Mouse (Mus musculus): Measurements from ENCODE around the gene Ltb4r2. TPM values are rescaled to one million over a fixed set of nuclear protein-coding genes. Genes with fewer than 3 reads are reported as not detected.

Ltb4r2 gene
- polyA plus RNA-seq, 1 experiment, result 2.6 TPM

DNA sequence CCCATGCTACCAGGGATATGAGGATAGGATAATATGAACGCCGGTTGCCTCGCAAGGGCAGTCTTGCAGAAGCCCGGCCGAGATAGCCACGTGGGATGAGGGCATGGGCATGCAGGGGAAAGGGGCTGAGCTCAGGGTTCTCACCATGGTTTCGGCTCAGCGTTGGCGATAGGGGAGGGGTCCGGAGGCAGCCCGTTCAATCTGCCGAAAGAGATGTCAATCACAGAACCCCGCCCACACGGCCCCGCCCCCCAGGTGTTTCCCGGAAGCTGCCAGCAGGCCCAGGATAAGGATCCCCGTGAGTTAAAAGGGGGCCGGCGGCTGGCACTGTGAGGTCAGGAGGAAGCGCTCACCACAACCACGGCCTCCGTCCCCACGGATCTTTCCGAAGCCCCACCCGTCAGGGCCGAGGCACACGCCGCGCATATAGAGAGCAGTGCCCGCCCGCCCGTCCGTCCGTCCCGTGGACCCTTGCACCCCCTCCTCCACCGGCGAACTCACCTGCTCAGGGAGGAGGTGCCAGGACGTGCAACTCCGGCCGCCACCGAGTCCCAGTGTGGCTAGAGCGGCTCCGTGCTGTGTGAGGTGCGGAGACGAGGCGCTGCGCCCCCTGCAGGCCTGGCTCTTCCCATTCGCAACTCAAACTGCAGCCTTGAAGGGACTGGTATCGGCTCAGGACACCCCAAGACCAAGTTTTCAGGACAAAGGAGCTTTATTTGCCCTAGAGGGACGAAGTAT, 39.4 kb upstream of the Ltb4r2 start, which contains the start of gene Rabggta:
TSS of gene Rabggta (minus strand) at position 564 of the 738 bp plus-strand sequence.
- under 1% methylated on average over 50 of the region's 50 CpGs for WGBS
- Histone ChIP-seq H3K4me3 (replicated peaks; ENCODE audit: extremely low read depth, low read depth, low read length) (peak within 1 kb of the TSS; percentile 92), H3K4me1 (ENCODE audit: control insufficient read depth, insufficient read depth, low read length) (peaks cover 4% of the 10 kb centered on the region)
- peak; percentile 85 for TF ChIP-seq CTCF (IDR thresholded peaks at IDR 0.05; ENCODE audit: insufficient read depth, low read length)
- peak; percentile 53; the same call in 1 of the 2 replicates for TF ChIP-seq POLR2A (IDR thresholded peaks at IDR 0.05; ENCODE audit: borderline replicate concordance, extremely low read depth, low read depth, low read length)
- peak; percentile 89 for DNase-seq

- no peak for DNase-seq
- H3K4me3 ChIP-seq (replicated peaks; ENCODE audit: extremely low read depth, low read depth, low read length), result no peak overlapping the region
- 30% methylated on average over 8 of the region's 8 CpGs for WGBS
- no peak for TF ChIP-seq POLR2A (IDR thresholded peaks at IDR 0.05; ENCODE audit: borderline replicate concordance, extremely low read depth, low read depth, low read length)
- no peak for TF ChIP-seq CTCF (IDR thresholded peaks at IDR 0.05; ENCODE audit: insufficient read depth, low read length)
- peaks cover 4% of the 10 kb centered on the region for H3K4me1 ChIP-seq (ENCODE audit: control insufficient read depth, insufficient read depth, low read length)
Observed at GRCm38 (mm10) chr14:55722438-55722945, 38.7 kb upstream of the Ltb4r2 start.

DNA sequence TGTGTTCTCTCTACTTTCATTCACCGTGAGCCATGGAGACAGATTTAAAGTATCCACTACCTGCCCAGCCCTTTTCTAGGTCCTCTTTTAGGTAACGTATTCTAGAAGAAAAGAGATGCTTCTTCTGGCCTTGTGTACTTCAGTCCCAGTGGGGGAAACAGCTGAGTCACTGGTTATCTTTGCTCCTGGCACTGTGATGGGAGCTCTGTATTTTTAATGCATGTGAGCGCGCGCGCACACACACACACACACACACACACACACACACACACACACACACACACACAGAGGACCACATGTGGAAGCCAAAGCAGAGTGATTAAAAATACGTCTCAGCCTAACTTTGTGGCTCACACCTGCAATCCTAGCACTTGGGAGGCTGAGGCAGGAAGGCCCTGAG, 37.8 kb upstream of the Ltb4r2 start:
- Histone ChIP-seq H3K4me3 (replicated peaks; ENCODE audit: extremely low read depth, low read depth, low read length) (no peak overlapping the region), H3K4me1 (ENCODE audit: control insufficient read depth, insufficient read depth, low read length) (peaks cover 7% of the 10 kb centered on the region)
- 88% methylated on average over 7 of the region's 7 CpGs for WGBS
- TF ChIP-seq POLR2A (IDR thresholded peaks at IDR 0.05; ENCODE audit: borderline replicate concordance, extremely low read depth, low read depth, low read length) (no peak), CTCF (IDR thresholded peaks at IDR 0.05; ENCODE audit: insufficient read depth, low read length) (no peak)
- no peak for DNase-seq

- no peak for DNase-seq
- H3K4me3 ChIP-seq (replicated peaks; ENCODE audit: extremely low read depth, low read depth, low read length), result no peak overlapping the region
- TF ChIP-seq POLR2A (IDR thresholded peaks at IDR 0.05; ENCODE audit: borderline replicate concordance, extremely low read depth, low read depth, low read length), result no peak
- no peak for TF ChIP-seq CTCF (IDR thresholded peaks at IDR 0.05; ENCODE audit: insufficient read depth, low read length)
- H3K4me1 ChIP-seq (ENCODE audit: control insufficient read depth, insufficient read depth, low read length), result peaks cover 9% of the 10 kb centered on the region
- WGBS, result 16% methylated on average over 8 of the region's 8 CpGs
Observed at GRCm38 (mm10) chr14:55724411-55724871, 36.8 kb upstream of the Ltb4r2 start.

- peaks cover 9% of the 10 kb centered on the region for H3K4me1 ChIP-seq (ENCODE audit: control insufficient read depth, insufficient read depth, low read length)
- no peak for TF ChIP-seq CTCF (IDR thresholded peaks at IDR 0.05; ENCODE audit: insufficient read depth, low read length)
- no peak for TF ChIP-seq POLR2A (IDR thresholded peaks at IDR 0.05; ENCODE audit: borderline replicate concordance, extremely low read depth, low read depth, low read length)
Observed at GRCm38 (mm10) chr14:55726261-55726660, 35.0 kb upstream of the Ltb4r2 start.

DNA sequence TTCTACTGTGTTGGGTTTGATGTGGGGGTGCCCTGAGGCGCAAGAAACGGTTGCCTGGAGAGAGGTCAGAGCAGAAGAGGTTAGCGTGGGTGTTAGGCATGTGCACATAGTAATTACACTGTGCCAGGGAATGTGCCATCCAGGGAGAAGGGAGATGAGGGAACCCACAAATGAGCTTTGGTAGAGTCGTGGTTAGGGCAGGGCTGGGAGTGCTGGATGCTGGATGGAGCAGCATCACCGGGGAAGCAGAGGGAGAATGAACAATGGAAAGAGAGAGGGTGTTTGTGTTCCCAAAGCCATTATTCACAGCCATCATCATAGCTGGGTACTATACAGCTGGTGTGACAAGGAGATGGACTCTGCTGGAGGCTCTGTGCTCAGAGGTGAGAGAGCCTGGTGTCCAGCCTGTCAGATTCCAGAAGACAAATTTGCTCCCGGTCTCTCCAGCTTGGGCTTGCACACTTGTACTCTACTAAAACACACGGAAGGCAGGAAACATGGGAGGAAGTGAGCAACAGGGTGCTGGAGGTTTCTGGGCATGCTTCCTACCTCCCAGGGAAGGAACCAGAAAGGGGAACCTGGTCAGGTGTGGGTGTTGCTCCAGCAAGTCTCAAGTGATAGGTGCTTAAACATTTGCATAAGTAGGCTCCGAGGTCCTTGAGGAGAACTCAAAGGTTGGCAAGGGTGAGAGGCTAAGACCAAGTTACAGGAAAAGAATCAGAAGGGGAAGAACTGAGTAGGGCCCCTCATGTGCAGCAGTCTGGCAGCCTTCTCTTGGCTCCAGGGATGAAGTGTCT, 33.1 kb upstream of the Ltb4r2 start:
- no peak for TF ChIP-seq POLR2A (IDR thresholded peaks at IDR 0.05; ENCODE audit: borderline replicate concordance, extremely low read depth, low read depth, low read length)
- TF ChIP-seq CTCF (IDR thresholded peaks at IDR 0.05; ENCODE audit: insufficient read depth, low read length), result no peak
- H3K4me1 ChIP-seq (ENCODE audit: control insufficient read depth, insufficient read depth, low read length), result peaks cover 9% of the 10 kb centered on the region
- no peak for DNase-seq
- WGBS, result 45% methylated on average over 8 of the region's 8 CpGs
- no peak overlapping the region for H3K4me3 ChIP-seq (replicated peaks; ENCODE audit: extremely low read depth, low read depth, low read length)

More at GRCm38 (mm10) chr14:55726261-55726660, 35.0 kb upstream of the Ltb4r2 start:
- DNase-seq, result no peak
- H3K4me3 ChIP-seq (replicated peaks; ENCODE audit: extremely low read depth, low read depth, low read length), result no peak overlapping the region

GRCm38 (mm10) chr14:55730116-55730515, 31.1 kb upstream of the Ltb4r2 start:
- Histone ChIP-seq H3K4me3 (replicated peaks; ENCODE audit: extremely low read depth, low read depth, low read length) (no peak overlapping the region), H3K4me1 (ENCODE audit: control insufficient read depth, insufficient read depth, low read length) (0 out of 2 replicates have a peak, but pooled peaks cover 5% of the 10 kb centered on the region)
- 66% methylated on average over 7 of the region's 7 CpGs for WGBS
- TF ChIP-seq POLR2A (IDR thresholded peaks at IDR 0.05; ENCODE audit: borderline replicate concordance, extremely low read depth, low read depth, low read length) (no peak), CTCF (IDR thresholded peaks at IDR 0.05; ENCODE audit: insufficient read depth, low read length) (no peak)
- no peak for DNase-seq

DNA sequence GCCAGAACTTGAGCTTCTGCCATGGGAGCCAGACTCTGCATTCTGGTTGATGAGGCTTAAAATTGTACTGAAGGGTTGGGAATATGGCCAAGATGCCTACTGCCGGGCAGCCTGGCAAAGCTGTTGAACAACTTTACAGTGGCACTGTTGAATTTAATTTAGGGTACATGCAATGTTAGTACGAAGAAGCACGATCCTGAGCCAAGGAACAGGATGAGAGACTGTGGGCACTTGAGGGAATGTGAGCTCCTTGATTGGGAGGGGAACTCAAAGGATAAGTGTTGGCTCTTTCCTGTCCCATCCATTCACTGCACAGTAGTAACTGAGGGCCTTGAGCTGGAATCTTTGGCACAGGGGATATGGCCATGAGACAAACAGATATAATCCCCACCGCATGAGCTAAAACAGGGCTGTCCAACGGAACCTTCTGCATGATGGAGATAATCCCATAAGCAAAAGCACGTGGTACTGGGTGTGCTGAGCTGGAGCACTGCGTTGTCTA, 30.6 kb upstream of the Ltb4r2 start:
- TF ChIP-seq POLR2A (IDR thresholded peaks at IDR 0.05; ENCODE audit: borderline replicate concordance, extremely low read depth, low read depth, low read length), result no peak
- TF ChIP-seq CTCF (IDR thresholded peaks at IDR 0.05; ENCODE audit: insufficient read depth, low read length), result no peak
- 68% methylated on average over 7 of the region's 7 CpGs for WGBS
- no peak for DNase-seq
- Histone ChIP-seq H3K4me1 (ENCODE audit: control insufficient read depth, insufficient read depth, low read length) (0 out of 2 replicates have a peak, but pooled peaks cover 5% of the 10 kb centered on the region), H3K4me3 (replicated peaks; ENCODE audit: extremely low read depth, low read depth, low read length) (no peak overlapping the region)

GRCm38 (mm10) chr14:55733889-55734288, 27.3 kb upstream of the Ltb4r2 start:
- WGBS, result 74% methylated on average over 10 of the region's 10 CpGs
- no peak for DNase-seq
- TF ChIP-seq POLR2A (IDR thresholded peaks at IDR 0.05; ENCODE audit: borderline replicate concordance, extremely low read depth, low read depth, low read length), result no peak
- no peak for TF ChIP-seq CTCF (IDR thresholded peaks at IDR 0.05; ENCODE audit: insufficient read depth, low read length)
- no peaks in the 10 kb centered on the region for H3K4me1 ChIP-seq (ENCODE audit: control insufficient read depth, insufficient read depth, low read length)
- H3K4me3 ChIP-seq (replicated peaks; ENCODE audit: extremely low read depth, low read depth, low read length), result no peak overlapping the region
